Mouse (Mus musculus) heart, adult 2 months (tissue): Measurements from ENCODE around the gene Otud7b.

Experiments used
- CTCF ChIP-seq: fragments of 200-600 bp; IDR thresholded peaks from 2 replicates; pipeline ENCODE4 v1.8.1; 2022; ENCODE audit warnings: antibody characterized with exemption, mild to moderate bottlenecking, moderate library complexity
- POLR2A ChIP-seq: fragments of 200-500 bp; IDR thresholded peaks from 2 replicates; pipeline ENCODE4 v1.6.1; 2011; ENCODE audit warnings: mild to moderate bottlenecking, low read depth, low read length, control low read depth; ENCODE audit not compliant: insufficient read depth

GRCm38 (mm10) chr3:96172197-96173178, 68.2 kb downstream of the Otud7b start, which contains the start of gene Sf3b4:
- no peak for TF ChIP-seq CTCF
- peak; percentile 97 for TF ChIP-seq POLR2A
